Mouse (Mus musculus) myocyte (in vitro differentiated cells): ENCODE results near the gene Kcnh7.

Source experiments
- MYOD1 ChIP-seq, 3 experiments: IDR thresholded peaks; one replicate each; pipeline ENCODE4 v1.6.1; 2011; ENCODE audit warnings: control low read depth in 2 of 3, low read depth in 2 of 3, mild to moderate bottlenecking in 2 of 3, moderate library complexity in 1 of 3; ENCODE audit not compliant: insufficient read length in 2 of 3, control insufficient read depth in 1 of 3
- POLR2A ChIP-seq: IDR thresholded peaks from one replicate; pipeline ENCODE4 v1.6.1; 2011; ENCODE audit warnings: low read depth, mild to moderate bottlenecking, control low read depth, moderate library complexity; ENCODE audit not compliant: insufficient read length

GRCm38 (mm10) chr2:63117209-63118193, 66.6 kb downstream of the Kcnh7 start:
- TF ChIP-seq POLR2A (no peak), MYOD1 (IDR thresholded peaks at IDR 0.05; ENCODE audit: control insufficient read depth in 1 of 3, insufficient read length in 2 of 3, low read depth in 2 of 3) (no peak)
